Mouse (Mus musculus): ENCODE results near the gene Triobp.
"Not testable (repeated sequence)": the region's sequence is repeated elsewhere in the genome, so short reads cannot be mapped to it uniquely, and the experiment has no call there.

Triobp gene

DNA sequence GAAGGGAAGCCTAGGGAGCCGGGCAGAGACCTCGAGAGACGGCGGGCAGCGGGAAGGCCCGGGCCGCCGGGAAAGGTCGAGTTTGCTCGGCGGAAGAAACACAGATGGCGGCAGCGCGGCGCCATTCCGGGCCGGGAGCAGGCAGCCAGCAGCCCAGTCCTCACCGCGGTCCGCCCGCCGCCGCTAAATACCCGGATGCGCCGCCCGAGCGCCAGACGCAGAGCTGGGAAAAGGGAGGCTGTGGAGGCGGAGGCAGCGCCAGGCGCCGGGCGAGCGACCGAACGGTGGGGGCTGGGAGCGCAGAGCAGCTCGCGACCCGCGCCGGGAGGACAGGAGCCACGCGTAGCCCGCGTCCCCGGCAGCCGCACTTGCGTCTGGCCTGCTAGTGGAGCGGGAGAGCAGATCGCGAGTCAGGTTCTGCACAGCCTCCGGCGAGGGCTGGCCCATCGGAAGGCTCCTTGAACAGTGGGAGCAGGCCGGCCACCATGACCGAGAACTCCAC is 80.8 kb downstream of the Triobp start, which contains the start of gene H1f0:
H1f0 (plus strand) TSS at position 214 of the 502 bp plus-strand sequence.
- CTCF ChIA-PET: no interaction called here

DNA sequence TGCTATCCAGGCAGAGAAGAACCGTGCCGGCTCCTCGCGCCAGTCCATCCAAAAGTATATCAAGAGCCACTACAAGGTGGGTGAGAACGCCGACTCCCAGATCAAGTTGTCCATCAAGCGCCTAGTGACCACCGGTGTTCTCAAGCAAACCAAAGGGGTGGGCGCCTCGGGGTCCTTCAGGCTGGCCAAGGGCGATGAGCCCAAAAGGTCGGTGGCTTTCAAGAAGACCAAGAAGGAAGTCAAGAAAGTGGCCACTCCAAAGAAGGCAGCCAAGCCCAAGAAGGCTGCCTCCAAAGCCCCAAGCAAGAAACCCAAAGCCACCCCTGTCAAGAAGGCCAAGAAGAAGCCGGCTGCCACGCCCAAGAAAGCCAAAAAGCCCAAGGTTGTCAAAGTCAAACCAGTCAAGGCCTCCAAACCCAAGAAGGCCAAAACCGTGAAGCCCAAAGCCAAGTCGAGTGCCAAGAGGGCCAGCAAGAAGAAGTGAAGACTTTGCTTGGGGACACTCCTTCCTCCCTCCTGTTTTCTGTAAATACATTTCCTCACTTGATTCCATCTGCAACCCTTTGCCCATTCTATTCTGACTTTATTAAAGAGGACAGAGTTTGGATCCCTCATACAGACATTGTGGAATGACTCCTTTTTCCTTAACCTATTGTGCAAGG is 81.4 kb downstream of the Triobp start:
- CTCF ChIA-PET: interaction anchor here (0.8 kb wide), 1 partner anchor 11 kb away, joined by 4 read pairs; no protein-coding TSS in a partner anchor

DNA sequence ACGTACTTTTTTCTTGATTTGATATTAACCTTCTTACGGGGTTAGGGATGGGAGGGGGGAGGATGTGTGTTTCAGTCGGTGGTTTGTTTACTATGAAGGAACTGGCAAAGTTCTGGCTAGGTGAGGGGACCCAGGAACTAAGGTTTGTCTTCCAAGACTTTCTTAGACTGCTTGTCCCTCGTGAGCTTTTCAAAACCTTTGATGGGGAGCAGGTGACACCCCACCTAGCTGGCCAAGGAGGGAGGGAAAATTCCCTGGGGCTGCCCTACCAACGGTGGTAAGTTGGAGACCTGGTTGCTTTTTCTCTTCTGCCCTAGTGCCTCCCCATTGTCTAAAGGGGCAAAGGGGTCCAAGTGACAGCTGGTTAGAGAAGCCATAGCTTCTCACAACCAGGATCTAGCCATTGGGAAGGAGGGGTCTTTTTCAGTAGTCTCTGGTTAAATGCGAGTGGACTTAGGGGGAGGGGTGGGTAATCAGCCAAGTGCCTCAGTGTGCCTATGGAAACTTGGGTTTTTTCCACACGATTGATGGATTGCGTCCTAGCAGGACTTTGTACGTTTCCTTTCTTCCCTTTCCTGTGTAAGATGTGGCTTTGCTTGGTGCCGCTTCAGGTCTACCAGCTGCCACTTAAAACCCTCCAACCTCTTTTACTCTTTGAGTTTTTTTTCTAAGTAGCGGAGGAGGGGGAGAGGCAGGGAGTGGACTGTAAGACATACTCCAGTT is 82.2 kb downstream of the Triobp start:
- CTCF ChIA-PET: interaction anchor here (0.8 kb wide), 1 partner anchor 10 kb away, joined by 4 read pairs; no protein-coding TSS in a partner anchor

DNA sequence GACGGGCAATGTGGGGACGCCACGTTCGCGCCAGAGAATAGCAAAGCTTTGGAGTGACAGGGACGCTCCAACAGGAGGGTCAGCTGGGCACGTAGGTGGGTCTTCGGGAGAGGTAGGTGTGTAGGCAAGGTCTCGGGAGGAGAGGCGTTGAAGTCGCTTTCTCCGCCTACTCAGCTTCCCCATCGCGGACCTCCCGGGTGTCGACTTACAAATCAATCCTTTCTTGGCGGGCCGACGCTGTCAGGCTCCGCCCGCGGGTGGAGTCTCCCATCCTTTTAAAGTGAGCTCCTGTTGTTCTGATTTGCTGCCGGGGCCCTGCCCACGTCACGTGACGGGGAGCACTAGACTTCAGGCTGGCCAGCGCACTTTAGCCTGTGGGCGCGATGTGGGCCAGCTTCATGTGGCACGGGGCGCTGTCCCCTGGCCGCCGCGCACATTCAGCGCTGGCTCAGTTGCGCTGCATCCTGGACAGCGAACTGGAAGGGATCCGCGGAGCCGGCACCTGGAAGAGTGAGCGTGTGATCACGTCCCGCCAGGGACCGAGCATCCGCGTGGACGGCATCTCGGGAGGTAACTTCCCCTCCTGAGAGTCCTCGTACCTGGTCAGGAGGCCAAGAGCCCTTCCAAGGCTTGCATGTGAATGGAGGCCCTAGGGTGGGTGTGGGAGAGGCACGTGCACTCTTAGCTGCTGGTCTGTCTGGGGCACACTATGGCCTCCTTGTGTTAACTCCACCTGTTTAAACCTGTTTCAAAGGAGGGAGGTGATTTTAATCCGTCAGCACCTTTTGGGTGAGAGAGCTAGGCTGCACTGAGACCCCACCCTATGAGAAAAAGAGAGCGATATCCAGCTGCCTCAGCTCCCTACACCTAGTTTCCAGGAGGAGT is 83.3 kb downstream of the Triobp start:
- CTCF ChIA-PET: interaction anchor here (0.7 kb wide), 1 partner anchor 150 kb away, joined by 3 read pairs; no protein-coding TSS in a partner anchor

DNA sequence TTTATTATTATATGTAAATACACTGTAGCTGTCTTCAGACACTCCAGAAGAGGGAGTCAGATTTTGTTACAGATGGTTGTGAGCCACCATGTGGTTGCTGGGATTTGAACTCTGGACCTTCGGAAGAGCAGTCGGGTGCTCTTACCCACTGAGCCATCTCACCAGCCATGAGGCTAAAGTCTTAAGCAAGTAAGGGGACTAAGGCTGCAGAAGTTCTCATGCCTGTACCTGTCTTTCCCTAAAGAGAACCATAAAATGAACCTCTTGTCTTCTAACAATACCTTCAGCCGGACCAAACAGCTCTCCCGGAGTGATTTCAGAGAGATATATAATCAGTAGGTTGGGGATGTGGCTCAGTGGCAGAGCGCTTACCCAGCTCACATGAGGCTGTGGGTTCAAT is 84.4 kb downstream of the Triobp start:
- CTCF ChIA-PET: not testable (repeated sequence)

DNA sequence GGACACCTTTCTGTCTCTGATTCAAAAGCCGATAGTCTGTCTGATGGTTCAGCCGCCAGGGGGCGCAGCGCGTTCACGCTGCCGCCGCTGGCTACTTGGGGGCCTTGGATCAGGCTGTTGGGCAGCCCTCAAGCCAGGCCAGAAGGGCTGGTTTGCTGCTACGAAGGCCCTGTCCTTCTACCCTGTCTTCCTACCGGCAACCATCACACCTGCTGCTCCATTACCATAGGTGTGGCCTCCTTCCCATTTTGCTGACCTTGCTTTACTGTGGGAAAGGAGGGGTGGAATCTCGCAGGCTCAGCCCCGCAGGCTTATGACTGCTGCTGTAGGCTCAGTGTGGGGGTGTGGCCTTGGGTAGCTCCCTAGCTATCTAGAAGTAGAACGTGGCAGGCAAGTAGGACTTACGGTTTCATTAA is 90.4 kb downstream of the Triobp start:
- CTCF ChIA-PET: interaction anchor here (0.5 to 0.9 kb wide), 2 partner anchors 36 to 57 kb away, joined by 3 to 5 read pairs; no protein-coding TSS in a partner anchor

DNA sequence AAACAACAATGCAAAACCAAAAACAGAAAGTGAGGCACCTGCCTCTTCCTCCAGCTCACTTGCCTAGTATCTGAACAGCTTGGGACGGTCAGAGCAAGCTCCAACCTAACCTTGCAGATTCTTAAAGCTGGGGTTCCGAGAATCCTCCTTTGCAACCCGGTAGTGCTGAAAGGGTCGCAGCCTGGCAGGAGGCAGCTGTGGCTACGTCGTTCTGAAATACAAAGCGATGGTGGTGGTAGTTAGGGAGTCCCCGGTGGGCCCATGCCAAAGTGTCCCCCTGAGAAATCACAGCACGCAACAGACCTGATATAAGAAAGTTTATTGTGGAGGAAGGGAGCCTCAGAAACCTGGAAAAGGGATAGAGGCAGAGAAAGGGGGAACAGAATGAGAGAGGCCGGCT is 90.8 kb downstream of the Triobp start:
- CTCF ChIA-PET: interaction anchor here (0.5 to 0.9 kb wide), 3 partner anchors 36 to 690 kb away, joined by 3 to 5 read pairs (median 3); no protein-coding TSS in a partner anchor

DNA sequence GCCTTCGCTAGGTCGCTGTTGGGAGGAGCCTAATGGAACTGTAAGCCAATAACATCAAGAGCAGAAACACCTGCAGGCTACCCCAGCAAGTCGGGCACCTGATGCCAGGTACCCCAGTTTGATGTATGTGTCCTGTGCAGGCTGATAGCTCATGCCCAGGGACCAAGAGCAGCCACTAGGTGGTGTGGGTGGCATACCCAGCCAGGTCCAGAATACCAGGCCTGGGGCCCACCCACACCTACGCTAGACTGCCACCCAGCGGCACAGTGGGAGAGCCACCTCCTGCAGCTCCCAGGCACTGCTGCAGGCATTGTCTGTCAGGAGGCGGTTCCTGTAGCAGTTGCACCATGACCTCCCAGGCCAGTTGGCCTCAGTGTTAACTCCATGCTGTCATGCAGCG is 91.3 kb downstream of the Triobp start:
- CTCF ChIA-PET: interaction anchor here (0.7 kb wide), 1 partner anchor 690 kb away, joined by 3 read pairs; no protein-coding TSS in a partner anchor

DNA sequence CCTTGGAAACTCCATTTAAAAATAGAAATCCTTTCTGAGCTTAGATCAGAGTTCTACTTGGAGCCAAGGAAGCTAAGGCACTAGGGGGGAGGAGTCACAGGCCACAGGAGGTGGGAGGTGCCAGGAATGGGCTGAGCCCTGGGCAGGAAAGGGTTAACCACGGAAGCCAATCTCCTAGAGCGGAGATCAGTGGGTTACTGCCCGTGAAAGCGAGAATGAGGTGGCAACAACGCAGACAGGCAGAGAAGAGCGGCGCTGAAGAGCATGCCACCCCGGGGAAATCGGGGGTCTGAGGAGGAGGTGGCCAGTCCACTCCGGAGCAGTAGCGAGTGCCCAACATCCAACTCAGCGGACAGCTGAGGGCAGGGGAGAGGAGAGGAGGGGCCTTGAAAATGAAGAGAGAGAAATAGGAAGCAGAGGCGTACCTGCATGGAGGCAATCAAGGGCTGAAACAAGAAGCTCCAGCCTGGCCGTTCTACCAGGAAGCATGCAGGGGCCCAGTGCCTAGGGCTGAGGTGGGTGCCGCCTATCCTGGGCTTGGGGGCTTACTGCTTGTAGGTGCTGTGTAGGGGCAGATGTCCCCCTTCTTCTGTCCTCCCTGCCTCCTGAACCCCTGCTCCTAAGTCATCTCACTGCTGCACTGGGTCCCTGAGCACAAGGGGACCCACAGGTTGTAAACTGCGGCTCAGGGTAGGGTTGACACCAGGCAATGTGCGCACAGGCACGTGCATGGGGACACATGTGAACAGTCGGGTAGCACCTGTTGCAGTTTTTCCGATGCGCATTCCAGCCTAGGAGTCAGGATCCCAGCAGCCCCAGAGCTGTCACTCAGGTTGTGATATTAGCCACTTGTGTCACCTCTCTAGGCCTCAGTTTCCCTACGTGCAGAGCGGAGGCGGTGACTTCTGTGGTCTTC is 93.2 kb downstream of the Triobp start:
- CTCF ChIA-PET: interaction anchor here (0.8 kb wide), 1 partner anchor 14 kb away, joined by 3 read pairs; no protein-coding TSS in a partner anchor

DNA sequence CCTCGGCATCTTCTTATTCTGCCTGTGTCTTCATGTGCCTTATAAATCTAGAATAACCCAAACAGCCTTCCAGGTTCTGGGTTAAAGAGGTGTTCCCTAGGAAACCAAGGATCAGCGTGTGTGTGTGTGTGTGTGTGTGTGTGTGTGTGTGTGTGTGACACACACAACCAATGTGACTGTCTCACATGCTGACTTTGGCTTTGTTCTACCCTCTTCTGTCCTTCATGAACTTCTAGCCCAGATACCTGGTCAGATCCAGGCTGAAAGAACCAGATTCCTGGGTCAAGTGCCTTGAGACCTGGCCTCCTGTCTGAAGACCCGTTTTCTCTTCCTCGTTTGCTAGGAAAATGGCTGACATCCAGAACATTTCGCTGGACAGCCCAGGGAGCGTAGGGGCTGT is 94.1 kb downstream of the Triobp start, which contains the start of gene Galr3:
Galr3 (plus strand) TSS at position 301 of the 400 bp plus-strand sequence.
- CTCF ChIA-PET: no interaction called here

DNA sequence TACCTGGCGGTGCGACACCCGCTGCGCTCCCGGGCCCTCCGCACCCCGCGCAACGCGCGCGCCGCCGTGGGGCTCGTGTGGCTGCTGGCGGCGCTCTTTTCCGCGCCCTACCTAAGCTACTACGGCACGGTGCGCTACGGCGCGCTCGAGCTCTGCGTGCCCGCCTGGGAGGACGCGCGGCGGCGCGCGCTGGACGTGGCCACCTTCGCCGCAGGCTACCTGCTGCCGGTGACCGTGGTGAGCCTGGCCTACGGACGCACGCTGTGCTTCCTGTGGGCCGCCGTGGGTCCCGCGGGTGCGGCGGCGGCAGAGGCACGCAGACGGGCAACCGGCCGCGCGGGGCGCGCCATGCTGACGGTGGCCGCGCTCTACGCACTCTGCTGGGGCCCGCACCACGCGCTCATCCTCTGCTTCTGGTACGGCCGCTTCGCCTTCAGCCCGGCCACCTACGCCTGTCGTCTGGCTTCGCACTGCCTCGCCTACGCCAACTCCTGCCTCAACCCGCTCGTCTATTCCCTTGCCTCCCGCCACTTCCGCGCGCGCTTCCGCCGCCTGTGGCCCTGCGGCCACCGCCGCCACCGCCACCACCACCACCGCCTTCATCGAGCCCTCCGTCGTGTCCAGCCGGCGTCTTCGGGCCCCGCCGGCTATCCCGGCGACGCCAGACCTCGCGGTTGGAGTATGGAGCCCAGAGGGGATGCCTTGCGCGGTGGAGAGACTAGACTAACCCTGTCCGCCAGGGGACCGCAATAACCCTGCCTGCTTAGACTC is 95.4 kb downstream of the Triobp start:
- CTCF ChIA-PET: no interaction called here

DNA sequence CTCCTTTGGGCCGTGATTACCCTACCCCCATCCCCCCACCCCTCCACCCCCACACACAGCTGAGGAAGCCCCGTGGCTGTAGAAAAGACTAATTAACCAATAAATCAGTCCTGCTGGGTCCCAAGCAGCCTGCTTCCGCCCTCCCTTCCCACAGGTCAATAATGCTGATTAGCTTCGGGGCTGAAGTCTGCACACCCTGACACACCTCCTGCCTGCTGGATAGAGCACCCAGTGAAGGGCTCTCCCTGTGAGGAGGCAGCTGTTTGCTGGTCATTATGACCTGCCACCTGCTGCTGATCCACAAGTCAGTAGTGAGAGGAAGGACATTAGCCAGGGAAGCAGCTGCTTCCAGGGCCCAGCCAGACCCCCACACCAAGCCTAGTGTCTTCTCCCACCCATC is 97.3 kb downstream of the Triobp start:
- CTCF ChIA-PET: no interaction called here

DNA sequence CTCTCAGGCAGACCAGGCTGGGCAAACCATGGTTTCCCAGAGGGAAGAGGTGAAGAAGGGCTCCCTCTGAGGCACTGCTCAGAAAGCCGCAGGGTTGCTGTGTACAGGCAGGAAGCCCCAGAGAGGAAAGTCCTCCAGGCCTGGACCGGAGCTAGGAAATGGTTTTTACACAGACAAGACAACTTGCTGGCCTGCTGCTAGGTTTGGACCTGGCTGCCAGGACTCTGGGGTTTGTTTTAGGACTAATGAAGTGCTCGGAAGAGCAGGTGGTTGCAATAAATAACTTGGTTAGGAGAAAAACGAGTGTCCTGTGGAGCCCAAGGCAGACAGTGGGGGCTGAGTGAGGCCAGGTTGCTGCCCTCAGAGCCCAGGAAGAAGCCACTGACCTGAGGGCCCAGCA is 100.7 kb downstream of the Triobp start:
- CTCF ChIA-PET: no interaction called here

DNA sequence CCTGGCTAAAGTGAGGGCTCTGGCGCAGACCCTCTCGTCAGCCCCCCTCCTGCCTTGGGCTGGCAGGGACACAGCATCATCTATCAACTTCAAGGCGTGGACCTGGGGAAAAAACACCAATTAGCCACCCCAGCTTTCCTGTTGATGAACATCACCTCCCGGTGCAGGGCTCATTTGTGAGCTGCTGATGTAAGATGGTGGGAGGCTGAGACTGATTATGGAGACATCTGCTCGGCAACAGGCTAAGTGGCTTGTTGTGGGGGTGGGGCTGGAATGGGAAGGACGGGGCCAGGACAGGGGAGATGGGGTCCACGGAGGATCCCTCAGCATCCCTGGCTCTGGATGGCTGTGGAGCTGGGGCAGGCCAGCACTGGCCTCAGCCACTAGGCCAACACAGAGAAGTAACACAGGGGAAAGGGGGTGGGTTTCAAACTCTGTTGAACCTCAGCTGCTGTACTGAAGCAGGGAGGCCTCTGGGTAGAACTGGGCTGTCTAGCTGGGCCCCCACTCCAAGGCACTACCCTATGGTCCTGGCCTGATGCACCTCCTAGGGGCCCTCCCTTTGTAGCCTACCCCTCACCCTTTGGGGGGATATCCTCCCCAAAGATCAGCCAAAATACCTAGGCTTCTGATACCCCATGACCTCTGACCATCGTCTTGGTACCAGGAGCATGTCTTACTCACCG is 102.8 kb downstream of the Triobp start:
- CTCF ChIA-PET: no interaction called here

DNA sequence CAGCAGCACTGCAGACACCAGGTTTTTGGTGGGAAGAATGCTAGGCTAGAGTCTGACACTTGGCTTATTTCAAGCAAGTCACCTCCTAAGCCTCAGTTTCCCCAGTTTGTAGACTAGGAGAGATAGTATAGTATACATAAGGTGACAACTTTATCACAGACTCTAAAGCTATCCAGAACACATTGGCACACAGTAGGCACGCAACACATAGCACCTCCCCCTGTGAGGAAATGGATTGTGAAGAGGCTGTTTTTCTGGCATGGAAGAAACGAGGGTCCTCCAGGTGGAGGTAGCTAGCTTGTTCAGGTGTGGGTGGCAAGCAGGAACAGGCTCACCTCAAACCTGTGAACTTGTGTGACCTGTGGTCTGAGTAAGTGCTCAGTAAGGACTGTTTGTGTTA is 103.4 kb downstream of the Triobp start:
- CTCF ChIA-PET: no interaction called here

DNA sequence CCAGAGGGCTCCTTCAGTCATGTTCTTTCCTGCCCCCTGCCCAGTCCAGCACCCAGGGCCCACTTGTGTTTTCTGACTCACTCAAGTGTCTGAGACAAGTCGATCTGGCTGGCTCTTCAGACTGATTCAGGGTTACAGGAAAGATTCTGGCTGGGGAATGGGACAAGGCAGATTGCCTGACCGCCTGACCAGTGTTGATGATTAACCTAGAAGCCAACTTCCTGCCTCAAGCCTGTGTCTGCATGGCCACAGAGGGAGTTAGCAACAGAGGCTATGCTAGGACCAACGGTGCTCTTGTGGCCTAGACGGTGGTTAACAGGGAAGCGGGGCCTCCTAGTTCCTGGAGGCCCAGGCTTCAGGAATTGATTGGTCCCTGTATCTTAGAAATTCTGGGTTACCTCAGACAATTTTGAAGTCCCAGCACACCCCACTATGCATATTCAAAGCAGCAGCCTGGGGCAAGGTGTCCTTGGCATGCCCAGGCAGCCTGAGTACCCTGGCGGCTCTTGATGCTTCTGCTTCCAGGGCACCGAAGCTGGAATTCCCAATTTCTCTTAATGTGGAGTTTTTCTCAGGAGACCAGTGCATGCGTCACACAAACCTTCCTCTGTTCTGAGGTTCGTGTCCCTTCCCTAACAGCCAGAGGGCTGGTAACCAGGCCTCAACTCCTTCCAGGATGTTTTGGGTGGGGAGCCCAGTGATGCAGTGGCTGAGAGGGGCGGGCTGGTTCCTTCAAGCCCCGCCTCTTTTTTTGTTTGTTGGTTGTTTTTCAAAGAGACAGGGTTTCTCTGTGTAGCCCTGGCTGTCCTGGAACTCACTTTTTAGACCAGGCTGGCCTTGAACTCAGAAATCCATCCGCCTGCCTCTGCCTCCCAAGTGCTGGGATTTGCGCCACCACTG is 104.2 kb downstream of the Triobp start:
- CTCF ChIA-PET: no interaction called here

DNA sequence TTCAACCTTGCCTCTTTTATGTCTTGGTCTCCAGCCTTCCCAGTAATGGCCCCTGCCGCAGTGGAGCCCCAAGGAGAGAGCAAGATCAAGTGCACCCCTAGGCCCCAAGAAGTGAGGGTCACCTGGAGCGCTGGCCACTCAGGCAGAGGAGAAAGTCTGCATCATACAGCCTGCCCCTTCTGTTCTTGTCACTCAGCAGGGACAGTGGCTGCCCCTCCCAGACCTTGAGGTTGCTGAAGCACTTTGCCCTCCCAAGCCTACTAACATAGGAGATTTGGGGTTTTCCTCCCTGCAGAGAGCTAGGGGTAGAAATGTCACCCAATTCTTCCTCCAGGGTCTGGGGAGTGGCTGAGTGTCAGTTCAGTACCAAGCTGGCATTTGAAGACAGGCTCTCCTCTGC is 104.8 kb downstream of the Triobp start:
- CTCF ChIA-PET: no interaction called here

All from spleen, embryonic (tissue).